19 mouse cellular contexts compared by ENCODE assay signal in genomic region chr4:155092718-155093430, GRCm38 (mm10). TPM values are rescaled to one million over a fixed set of nuclear protein-coding genes. Genes with fewer than 3 reads are reported as not detected.
DNase-seq lines count a peak whose midpoint lies in the region; ATAC-seq lines count a peak whose summit lies in the region.
"Had no signal": no experiment of that assay in that cellular context is flagged by ENCODE, and none has a peak within 500 bp of the region (broad histone marks: within the 10 kb centered on the region; RNA-seq: fewer than 3 reads in every experiment).

No protein-coding gene starts in this region.

- H3K4me3 ChIP-seq in hindbrain, embryonic 13.5 days: no peak overlapping the region
- H3K4me3 ChIP-seq in hindbrain, embryonic 12.5 days: no peak overlapping the region
- H3K4me3 ChIP-seq: forebrain, embryonic 10.5 days; kidney, embryonic 15.5 days; limb, embryonic 13.5 days had no signal

- H3K27ac ChIP-seq in hindbrain, embryonic 13.5 days: no peak overlapping the region
- H3K27ac ChIP-seq in hindbrain, embryonic 12.5 days: no peak overlapping the region
- H3K27ac ChIP-seq: forebrain, embryonic 10.5 days; kidney, embryonic 15.5 days; limb, embryonic 13.5 days; liver, embryonic 14.5 days had no signal

- peak; percentile 91 to 94 for DNase-seq in cerebellum, adult 18-20 months
- DNase-seq in cerebellum, postnatal 10 days: peak; percentile 73 to 84
- DNase-seq in kidney, adult 18-20 months: no peak
- DNase-seq in urinary bladder, adult 18-20 months (ENCODE audit: low spot score in 2 of 2): no peak
- DNase-seq: adrenal gland, postnatal 14 days; heart, postnatal 4 days; kidney, postnatal 36 days; lung, embryonic 14.5 days; midbrain, embryonic 14.5 days; right cerebral cortex, postnatal 14 days had no signal

- H3K27me3 ChIP-seq in hindbrain, embryonic 13.5 days: no peaks in the 10 kb centered on the region
- H3K27me3 ChIP-seq in hindbrain, embryonic 12.5 days: no peaks in the 10 kb centered on the region
- H3K27me3 ChIP-seq: kidney, embryonic 15.5 days; limb, embryonic 13.5 days had no signal

- ATAC-seq in hindbrain, embryonic 13.5 days (ENCODE audit: low FRiP score): no peak
- ATAC-seq in hindbrain, embryonic 12.5 days (ENCODE audit: low FRiP score): no peak
- ATAC-seq in megakaryocyte progenitor cell, adult 5-6 weeks (replicated peaks; ENCODE audit: poor library complexity): no peak
- ATAC-seq: hindbrain, embryonic 16.5 days; intestine, embryonic 16.5 days had no signal

- H3K9ac ChIP-seq in hindbrain, embryonic 13.5 days: peak overlapping the region; percentile 15; the same call in 1 of the 2 replicates
- H3K9ac ChIP-seq in hindbrain, embryonic 12.5 days: no peak overlapping the region
- H3K9ac ChIP-seq: kidney, embryonic 15.5 days; limb, embryonic 13.5 days; liver, embryonic 14.5 days; lung, embryonic 14.5 days had no signal

- no peak overlapping the region for H3K4me2 ChIP-seq in hindbrain, embryonic 13.5 days
- H3K4me2 ChIP-seq in hindbrain, embryonic 12.5 days (replicated peaks): no peak overlapping the region
- H3K4me2 ChIP-seq: kidney, embryonic 15.5 days; limb, embryonic 13.5 days; lung, embryonic 14.5 days had no signal

- H3K9me3 ChIP-seq in hindbrain, embryonic 13.5 days: no peaks in the 10 kb centered on the region
- no peaks in the 10 kb centered on the region for H3K9me3 ChIP-seq in hindbrain, embryonic 12.5 days (replicated peaks)
- H3K9me3 ChIP-seq: forebrain, embryonic 10.5 days; kidney, embryonic 15.5 days; limb, embryonic 13.5 days had no signal

- H3K4me1 ChIP-seq in hindbrain, embryonic 13.5 days (replicated peaks): peaks cover 4% of the 10 kb centered on the region
- peaks cover 3% of the 10 kb centered on the region; the same call in 1 of the 2 replicates for H3K4me1 ChIP-seq in hindbrain, embryonic 12.5 days

- 92% methylated on average over 19 of the region's 19 CpGs for WGBS in hindbrain, embryonic 13.5 days
- 93% methylated on average over 19 of the region's 19 CpGs for WGBS in hindbrain, embryonic 12.5 days

- H3K36me3 ChIP-seq in hindbrain, embryonic 13.5 days: peaks cover 25% of the 10 kb centered on the region
- H3K36me3 ChIP-seq in hindbrain, embryonic 12.5 days: peaks cover 25% of the 10 kb centered on the region

RNA-seq across cellular contexts. Expression of gene Morn1, which starts 6.5 kb away (rescaled TPM):
- 7.1 and 8.0 TPM in 2 replicates for polyA plus RNA-seq in hindbrain, embryonic 13.5 days (2015; fragmentation: Nextera tagmentation; extraction: Ambion mirVana)
- 7.7 and 8.0 TPM in 2 replicates for polyA plus RNA-seq in hindbrain, embryonic 12.5 days (2016; fragmentation: Nextera tagmentation; extraction: Ambion mirVana)
- 0.47 and 0.81 TPM in 2 replicates for total RNA-seq in megakaryocyte progenitor cell, adult 5-6 weeks (2015)
- total RNA-seq in megakaryocyte progenitor cell, adult 5-6 weeks (2017): 1.7 and 3.6 TPM in 2 replicates

RNA-seq across cellular contexts. Expression of gene Rer1, which starts 6.7 kb away (rescaled TPM):
- polyA plus RNA-seq in hindbrain, embryonic 13.5 days (2015; fragmentation: Nextera tagmentation; extraction: Ambion mirVana): 123 and 132 TPM in 2 replicates
- polyA plus RNA-seq in hindbrain, embryonic 12.5 days (2016; fragmentation: Nextera tagmentation; extraction: Ambion mirVana): 130 and 137 TPM in 2 replicates
- 123 and 145 TPM in 2 replicates for total RNA-seq in megakaryocyte progenitor cell, adult 5-6 weeks (2015)
- 118 and 126 TPM in 2 replicates for total RNA-seq in megakaryocyte progenitor cell, adult 5-6 weeks (2017)

RNA-seq across cellular contexts. Expression of gene Pex10, which starts 26.1 kb away (rescaled TPM):
- 18.6 and 24.2 TPM in 2 replicates for polyA plus RNA-seq in hindbrain, embryonic 13.5 days (2015; fragmentation: Nextera tagmentation; extraction: Ambion mirVana)
- polyA plus RNA-seq in hindbrain, embryonic 12.5 days (2016; fragmentation: Nextera tagmentation; extraction: Ambion mirVana): 18.0 and 18.4 TPM in 2 replicates
- total RNA-seq in megakaryocyte progenitor cell, adult 5-6 weeks (2015): 5.5 and 6.0 TPM in 2 replicates
- total RNA-seq in megakaryocyte progenitor cell, adult 5-6 weeks (2017): 13.8 and 18.8 TPM in 2 replicates

RNA-seq across cellular contexts. Expression of gene Plch2, which starts 36.3 kb away (rescaled TPM):
- 8.4 and 11.1 TPM in 2 replicates for polyA plus RNA-seq in hindbrain, embryonic 13.5 days (2015; fragmentation: Nextera tagmentation; extraction: Ambion mirVana)
- polyA plus RNA-seq in hindbrain, embryonic 12.5 days (2016; fragmentation: Nextera tagmentation; extraction: Ambion mirVana): 5.0 and 5.5 TPM in 2 replicates
- total RNA-seq in megakaryocyte progenitor cell, adult 5-6 weeks (2015): not detected in 2 replicates
- total RNA-seq in megakaryocyte progenitor cell, adult 5-6 weeks (2017): not detected in 2 replicates
- total RNA-seq: heart, postnatal 4 days had no signal

Comparison
In these comparisons a context has a peak if more than half of its experiments do, and no peak if none do; other contexts are left out.
1. DNase-seq: peak in cerebellum, adult 18-20 months (2 of 2) and cerebellum, postnatal 10 days (2 of 2); none in kidney, adult 18-20 months (single experiment) and urinary bladder, adult 18-20 months (0 of 2).